Mouse (Mus musculus): ENCODE measurements around the gene Pla2g2e.
A peak's percentile ranks its signal among the peaks of the same experiment; 100 is the strongest.
"Not testable (repeated sequence)": the region's sequence is repeated elsewhere in the genome, so short reads cannot be mapped to it uniquely, and the experiment has no call there.

Pla2g2e gene

DNA sequence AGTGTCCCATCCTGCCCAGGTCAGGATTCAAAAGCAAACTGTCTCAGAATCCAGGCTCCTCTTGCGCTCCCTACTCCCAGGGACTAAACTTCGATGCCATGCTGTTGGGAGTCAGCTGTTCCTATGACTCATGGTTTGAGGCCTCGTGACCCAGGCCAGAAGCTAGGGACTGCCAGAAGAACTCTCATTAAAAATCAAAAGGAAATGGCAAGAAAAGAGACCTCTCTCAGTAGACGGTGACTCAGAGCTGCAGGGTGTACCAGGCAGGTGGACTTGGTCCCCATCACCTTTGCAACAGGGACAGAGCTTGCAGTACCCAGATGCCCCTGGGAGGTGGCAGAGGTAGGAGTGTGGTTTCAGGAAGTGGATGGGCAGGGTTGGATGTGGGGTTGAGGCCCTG, at the start of gene Pla2g2e:
Gene Pla2g2e, plus strand, starts transcription at position 212 of the 400 bp plus-strand sequence.
- no peak for DNase-seq (ENCODE audit: low spot score in 2 of 2)

DNA sequence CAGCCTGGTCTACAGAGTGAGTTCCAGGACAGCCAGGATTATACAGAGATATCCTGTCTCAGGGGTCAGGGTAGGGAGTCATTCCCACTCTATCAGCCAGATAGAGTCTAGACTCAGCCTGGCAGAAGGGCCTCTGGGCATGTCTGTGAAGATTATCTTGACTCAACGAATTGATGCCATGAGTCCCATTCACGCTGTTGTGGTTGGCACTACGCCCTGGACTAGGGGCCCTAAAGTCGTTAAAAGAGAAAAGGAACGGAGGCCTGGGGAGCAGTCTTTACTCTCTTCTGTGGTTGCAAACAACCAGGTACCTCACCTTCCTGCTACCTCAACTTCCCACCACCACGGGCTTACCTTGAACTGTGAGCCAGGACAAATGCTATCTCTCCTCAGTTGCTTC, 37.9 kb upstream of the Pla2g2e start:
- DNase-seq (ENCODE audit: low spot score in 2 of 2), result no peak

- DNase-seq (ENCODE audit: low spot score in 2 of 2), result no peak
Observed at GRCm38 (mm10) chr4:138840726-138841125, 37.0 kb upstream of the Pla2g2e start.

DNA sequence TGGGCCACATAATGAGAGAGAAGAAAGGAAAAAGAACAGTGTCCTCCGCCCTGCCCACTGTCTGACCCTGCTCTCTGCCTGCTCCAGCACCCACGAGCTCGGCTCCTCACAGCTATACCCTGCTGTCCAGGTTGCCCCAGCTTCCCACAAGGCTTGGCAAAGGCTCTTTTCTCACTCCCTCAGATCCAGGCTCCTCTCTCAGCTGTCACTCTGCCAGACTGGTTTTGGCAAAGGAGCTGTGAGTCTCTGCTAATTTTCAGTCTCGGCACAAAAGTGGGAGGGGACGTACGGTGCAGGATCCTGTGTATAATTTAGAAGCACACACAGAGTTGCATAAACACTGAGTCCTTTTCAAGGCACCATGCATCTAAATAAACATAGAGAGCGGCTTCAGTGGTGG, 36.4 kb upstream of the Pla2g2e start:
- DNase-seq (ENCODE audit: low spot score in 2 of 2), result peak; percentile 85 to 92

DNA sequence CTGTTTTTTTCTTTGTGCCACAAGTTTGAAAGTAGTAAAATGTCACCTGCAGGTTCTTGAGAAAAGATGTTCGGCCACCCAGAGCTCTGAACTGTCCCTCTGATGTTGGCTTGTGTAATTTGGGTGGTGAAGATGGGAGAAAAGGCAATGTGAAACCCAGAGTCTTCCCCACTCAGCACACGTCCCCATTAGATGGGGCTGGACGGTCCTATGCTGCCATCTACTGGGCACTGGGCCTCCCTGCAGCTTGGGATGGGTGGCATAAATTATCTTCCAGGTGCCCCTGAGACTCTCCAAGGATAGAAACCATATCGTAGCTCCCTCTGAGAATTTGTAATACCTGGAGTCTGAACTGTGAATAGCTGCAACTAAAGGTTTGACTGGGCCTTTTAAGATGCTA, 26.3 kb upstream of the Pla2g2e start:
- DNase-seq (ENCODE audit: low spot score in 2 of 2), result peak; percentile 63 to 70

DNA sequence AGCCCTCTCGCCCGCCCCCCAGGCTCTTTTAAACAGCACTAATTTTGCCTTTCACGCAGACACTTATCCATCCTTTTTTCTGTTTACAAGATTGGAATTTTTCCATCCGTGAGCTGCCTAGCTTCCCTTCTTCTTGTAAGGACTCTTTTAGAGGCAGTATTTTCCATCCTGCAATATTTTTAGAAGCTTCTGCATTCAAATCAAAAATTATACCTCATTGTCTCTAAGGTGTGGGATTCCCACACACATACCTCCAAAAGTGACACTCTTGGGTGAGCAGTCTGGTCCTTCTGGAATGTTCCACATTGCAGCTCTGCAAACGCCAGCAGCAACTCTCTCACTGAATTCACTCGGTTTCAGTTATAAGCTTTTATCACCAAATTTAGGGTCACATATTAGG, 24.8 kb upstream of the Pla2g2e start:
- DNase-seq (ENCODE audit: low spot score in 2 of 2), result no peak

DNA sequence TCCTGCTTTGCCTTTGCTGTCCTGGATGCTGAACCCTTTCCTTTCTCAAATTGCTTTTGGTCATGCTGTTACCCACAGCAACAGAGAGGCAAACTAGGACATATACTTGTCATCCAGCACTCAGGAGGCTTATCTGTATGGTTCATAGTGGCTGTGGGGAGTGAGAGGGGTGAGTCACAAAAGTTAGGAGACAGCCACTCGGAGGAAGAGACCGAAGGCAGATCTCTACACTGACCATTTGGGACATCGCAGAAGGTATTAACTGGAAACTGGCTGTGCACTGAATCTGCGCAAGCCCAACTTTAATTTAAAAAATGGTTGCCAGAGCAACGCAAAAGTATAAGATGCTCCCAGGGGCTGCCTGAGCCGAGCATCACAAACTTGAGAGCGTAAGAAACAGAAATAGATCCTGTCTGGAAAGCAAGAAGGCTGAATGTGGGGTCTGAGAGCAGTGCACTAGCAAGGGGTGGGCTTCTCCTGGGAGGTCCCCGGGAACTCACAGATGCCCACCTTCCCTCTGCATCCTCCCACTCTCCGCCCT, 22.6 kb upstream of the Pla2g2e start:
- DNase-seq (ENCODE audit: low spot score in 2 of 2), result no peak

- peak in 1 of 2 experiments; percentile 53 for DNase-seq (ENCODE audit: low spot score in 2 of 2)
Observed at GRCm38 (mm10) chr4:138856491-138856890, 21.3 kb upstream of the Pla2g2e start.

DNA sequence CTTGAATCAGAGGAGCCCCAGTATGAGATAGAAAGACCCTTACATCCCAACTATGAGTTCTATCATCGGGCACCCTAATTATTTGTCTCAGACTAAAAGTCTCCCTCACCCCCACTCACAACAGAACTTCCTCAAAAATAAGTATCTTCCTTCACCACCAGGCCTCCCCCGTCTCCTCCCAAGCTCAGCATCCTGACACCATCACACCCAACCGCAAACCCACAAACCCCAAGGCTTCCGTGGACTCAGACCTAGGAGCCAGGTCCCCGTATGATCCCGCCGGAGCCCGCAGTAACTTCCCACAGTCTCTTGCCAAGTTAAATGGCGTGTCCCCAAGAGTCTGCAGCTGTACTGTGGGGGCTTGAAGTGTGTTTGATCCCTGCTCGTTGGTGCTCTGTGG, 20.2 kb upstream of the Pla2g2e start:
- DNase-seq (ENCODE audit: low spot score in 2 of 2), result no peak

DNA sequence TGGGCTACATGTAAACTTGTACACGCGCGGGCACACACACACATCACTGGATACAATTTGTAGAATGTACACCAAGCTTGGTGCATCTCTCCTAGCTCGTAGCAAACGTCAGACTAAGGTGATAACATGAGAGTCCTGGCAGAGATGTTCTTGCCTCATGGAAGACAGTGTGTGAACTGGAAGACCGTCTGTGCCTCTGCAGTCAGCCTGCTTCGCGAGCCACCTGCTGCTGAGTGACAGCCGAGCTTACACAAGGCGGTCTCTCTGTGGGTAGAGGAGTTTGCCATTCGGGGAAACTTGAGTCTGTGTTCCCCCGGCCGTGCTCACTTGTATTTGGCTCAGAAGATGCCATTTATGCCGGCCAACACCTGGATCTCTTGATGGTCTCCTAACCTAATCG, 19.3 kb upstream of the Pla2g2e start:
- DNase-seq (ENCODE audit: low spot score in 2 of 2), result peak; percentile 54

GRCm38 (mm10) chr4:138859245-138859644, 18.5 kb upstream of the Pla2g2e start:
- DNase-seq (ENCODE audit: low spot score in 2 of 2), result no peak

DNA sequence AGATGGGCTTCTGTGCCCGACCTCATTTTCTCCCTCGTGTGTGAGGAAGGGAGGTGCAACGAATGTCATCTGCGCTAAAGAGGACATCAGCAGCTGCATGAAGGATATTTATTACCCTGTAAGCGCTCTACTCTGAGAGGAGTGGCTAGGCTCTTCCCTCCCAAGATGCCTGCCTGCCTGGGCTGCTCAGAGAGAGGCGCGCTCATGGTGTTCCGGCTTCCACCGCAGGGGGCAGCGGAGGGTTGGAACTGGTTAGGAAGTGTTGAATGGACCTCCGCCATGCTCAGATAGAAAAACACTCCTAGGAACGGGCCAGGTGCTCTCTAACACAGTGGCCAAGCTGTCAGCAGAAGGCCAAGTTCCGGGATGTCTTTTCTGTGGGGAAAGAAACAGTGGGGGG, 18.0 kb upstream of the Pla2g2e start:
- DNase-seq (ENCODE audit: low spot score in 2 of 2), result peak in 1 of 2 experiments; percentile 73

DNA sequence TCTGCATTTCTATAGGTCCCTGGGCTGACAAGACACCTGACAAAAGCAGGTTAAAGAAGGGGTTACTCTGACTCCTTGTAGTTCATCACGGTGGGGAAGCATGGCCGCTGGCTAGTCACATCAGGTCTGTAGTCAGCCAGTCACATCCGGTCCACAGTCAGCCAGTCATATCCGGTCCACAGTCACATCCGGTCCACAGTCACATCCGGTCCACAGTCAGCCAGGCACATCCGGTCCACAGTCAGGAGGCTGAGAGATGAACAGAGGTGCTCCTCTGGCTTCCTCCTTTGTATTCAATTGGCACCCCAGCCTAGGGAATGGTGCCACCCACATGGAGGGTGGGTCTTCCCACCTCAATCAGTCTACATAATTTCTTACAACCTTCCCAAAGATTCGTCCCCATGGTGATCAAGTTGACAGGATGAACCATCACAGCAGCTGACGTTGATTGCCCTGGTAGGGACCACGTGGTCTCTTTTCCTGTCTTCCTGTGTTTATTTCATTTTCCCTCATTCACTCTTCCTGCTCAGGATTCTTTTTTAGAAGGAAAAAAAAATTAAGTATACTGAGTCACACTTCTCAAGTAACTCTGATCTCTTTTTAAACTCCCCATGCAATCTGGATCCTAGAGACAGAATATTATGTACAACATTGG, 14.3 kb upstream of the Pla2g2e start, which contains the start of gene Pla2g5:
Gene Pla2g5, minus strand, starts transcription at position 139 of the 655 bp plus-strand sequence.
- no peak for DNase-seq (ENCODE audit: low spot score in 2 of 2)

DNA sequence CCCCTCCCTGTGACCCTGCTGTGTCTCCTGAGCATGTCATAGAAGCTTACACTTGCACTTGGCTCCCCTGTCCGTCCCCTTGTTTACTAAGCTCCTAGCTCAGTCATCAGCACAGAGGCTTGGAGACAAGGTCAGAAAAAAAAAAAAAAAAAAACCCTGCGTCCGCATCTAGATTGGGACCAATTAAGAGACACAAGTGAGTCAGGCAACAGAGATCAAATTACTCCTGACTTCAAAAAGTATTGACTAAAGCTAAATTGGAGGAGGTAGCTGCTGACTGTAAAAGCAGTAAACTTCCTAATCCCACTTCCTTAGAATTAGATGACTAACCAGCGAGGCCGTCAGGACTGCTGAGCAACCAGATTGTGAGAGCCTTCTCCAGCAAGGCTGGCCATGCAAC, 12.7 kb upstream of the Pla2g2e start:
- DNase-seq (ENCODE audit: low spot score in 2 of 2), result no peak

DNA sequence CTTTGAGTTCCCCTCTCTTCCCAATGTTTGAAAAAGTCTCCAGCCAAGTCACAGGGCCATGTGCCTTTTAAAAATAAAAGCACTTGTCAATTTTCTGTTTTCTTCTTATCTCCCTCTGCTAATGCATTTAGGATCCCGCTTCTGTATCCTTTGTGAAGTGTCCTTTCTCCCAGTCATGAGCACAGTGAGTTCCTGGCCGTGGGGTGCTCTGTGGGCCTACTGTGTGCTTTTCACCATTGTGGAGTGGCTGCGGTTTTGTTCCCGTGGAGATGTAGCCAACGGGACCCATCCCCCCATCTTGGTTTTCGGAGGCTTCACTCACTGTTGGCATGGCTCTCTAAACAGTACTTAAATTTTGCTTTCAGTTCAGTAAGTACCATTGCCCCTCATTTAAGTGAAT, 11.8 kb upstream of the Pla2g2e start:
- no peak for DNase-seq (ENCODE audit: low spot score in 2 of 2)

DNA sequence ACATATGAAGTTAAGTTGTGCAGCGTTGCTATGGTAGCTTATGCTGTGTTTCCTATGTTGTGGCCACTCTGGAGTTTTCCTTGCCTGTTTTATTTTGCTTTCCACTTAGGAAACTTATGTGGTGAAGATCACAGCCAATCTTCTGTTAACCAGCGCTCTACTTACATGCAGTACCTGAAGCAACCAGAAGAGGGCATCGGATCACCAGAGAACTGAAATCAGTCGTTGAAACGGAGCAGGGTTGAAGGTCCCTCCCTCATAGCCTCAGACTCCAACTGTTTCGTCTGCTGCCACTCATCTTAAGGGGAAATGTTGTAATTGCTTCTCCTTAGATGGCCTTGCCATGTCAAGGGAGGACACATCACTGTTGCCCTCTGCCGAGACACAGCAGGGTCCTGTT, 11.3 kb upstream of the Pla2g2e start:
- peak; percentile 52 to 65 for DNase-seq (ENCODE audit: low spot score in 2 of 2)

DNA sequence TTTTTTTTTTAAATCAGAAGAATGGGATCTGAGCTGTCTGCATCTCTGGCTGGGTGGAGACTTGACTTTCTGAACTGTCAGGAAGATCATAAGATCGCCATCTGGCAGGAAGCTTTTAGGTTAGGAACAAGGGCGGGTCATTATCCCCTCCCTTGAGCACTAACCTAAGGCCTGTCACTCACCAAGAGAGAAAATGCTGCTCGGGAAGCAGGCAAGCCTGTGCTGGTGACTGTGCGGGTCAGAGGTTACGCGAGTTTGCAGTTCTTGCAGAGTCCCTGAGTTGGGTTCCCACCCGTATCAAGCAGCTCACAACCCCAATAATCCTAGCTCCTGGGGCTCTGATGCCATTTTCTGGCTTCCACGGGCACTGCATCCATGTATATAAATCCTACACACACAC, 9.1 kb upstream of the Pla2g2e start:
- DNase-seq (ENCODE audit: low spot score in 2 of 2), result no peak

DNA sequence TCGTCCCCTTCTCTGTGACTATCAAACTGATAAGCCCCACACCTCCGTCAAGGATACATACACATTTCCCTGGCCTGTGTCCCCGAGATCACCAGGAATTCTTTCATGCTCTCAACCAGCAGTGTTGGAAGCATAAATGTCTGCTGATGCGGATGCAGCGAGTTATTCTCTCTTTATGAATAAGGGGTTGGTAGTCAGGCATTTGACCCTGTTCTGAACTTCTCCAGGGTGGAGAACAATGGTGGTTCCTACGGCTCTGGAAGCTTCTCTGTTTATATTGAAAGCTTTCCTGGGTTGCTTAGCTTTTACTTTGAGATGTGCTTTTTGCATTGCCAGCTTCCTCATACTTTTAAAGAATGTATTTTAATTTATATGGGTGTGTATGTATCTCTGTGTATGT, 3.9 kb upstream of the Pla2g2e start, which contains the start of gene Gm13030:
Gene Gm13030, minus strand, starts transcription at position 101 of the 400 bp plus-strand sequence.
- DNase-seq (ENCODE audit: low spot score in 2 of 2), result no peak

DNA sequence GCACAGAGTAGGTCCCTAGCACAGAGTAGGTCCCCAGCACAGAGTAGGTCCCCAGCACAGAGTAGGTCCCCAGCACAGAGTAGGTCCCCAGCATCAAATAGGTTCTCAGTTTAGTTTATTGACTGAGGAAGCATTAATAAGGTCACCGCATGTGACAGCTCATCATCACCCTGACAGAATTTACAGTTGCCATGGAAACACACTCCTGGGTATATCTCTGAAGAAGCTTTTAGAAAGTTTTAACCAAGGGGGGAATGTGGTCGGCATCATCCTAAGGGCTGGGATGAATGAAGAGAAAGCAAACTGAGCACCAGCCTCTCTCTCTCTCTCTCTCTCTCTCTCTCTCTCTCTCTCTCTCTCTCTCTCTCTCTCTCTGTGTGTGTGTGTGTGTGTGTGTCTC, 2.5 kb upstream of the Pla2g2e start:
- DNase-seq (ENCODE audit: low spot score in 2 of 2), result not testable (repeated sequence)

- no peak for DNase-seq (ENCODE audit: low spot score in 2 of 2)
Observed at GRCm38 (mm10) chr4:138875986-138876385, 1.8 kb upstream of the Pla2g2e start.

DNA sequence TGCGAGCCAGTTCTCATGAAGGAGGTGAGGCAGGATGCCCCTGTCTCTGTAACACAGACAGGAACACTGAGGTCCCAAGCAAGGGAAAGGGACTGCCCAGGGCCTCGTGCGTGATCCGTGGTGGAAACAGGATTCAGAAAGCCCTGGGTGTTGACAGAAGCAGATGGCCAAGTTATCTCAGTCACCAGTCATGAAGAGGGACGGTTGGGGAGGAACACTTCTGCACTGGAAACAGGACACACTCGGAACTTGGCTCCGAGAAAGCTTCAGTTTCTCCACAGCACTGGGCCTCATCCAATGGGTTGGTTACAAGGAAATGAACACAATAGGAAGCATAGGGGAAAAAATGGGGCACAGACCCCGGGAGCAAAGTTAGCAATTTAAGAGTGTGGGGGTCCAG, 1.0 kb downstream of the Pla2g2e start:
- no peak for DNase-seq (ENCODE audit: low spot score in 2 of 2)

- DNase-seq (ENCODE audit: low spot score in 2 of 2), result no peak
Observed at GRCm38 (mm10) chr4:138879808-138880207, 2.1 kb downstream of the Pla2g2e start.

DNA sequence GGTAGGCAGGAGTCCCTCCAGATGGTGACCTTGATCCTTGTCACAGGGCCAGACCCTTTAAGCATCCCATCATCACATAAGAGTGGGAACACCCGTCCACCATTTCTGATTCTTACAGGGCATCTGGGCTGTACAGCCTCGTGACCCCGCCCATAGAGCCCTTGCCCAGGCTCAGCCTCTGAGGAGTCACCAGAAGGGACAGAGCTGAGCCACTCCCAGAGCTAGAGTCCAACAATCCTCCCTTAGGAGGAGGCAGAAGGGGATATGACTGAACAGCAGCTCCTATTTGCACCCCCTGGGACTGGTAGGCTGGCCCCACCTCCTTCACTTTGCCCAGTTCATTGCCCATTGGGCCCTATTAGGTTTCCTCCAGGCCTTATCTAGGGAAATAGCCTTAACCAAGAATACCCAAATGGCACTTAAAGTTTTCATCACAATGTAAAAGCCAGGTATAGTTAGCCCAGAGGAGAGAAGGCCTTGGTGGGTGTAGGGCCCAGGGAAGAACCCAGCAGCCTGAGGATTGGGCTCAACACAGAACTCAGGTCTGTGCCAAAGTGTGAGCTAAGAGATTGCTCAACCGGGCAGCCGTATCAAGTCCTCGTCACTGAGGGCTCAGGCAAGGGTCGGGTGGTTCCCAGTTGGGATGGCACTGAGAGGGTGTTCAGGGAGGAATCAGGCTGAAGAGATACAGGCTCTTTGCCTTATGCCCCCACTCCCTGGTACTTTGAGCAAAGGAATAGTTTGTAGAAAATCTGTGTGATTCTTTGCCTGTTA, 3.3 kb downstream of the Pla2g2e start:
- no peak for DNase-seq (ENCODE audit: low spot score in 2 of 2)
